Mouse (Mus musculus): ENCODE measurements around the gene Krit1. TPM values are rescaled to one million over a fixed set of nuclear protein-coding genes. Genes with fewer than 3 reads are reported as not detected.
A peak's percentile ranks its signal among the peaks of the same experiment; 100 is the strongest.
"Not testable (repeated sequence)": the region's sequence is repeated elsewhere in the genome, so short reads cannot be mapped to it uniquely, and the experiment has no call there.

Gene Krit1
- total and polyA plus RNA-seq, 2 experiments from 2014 or later: 32.8 to 33.0 TPM

DNA sequence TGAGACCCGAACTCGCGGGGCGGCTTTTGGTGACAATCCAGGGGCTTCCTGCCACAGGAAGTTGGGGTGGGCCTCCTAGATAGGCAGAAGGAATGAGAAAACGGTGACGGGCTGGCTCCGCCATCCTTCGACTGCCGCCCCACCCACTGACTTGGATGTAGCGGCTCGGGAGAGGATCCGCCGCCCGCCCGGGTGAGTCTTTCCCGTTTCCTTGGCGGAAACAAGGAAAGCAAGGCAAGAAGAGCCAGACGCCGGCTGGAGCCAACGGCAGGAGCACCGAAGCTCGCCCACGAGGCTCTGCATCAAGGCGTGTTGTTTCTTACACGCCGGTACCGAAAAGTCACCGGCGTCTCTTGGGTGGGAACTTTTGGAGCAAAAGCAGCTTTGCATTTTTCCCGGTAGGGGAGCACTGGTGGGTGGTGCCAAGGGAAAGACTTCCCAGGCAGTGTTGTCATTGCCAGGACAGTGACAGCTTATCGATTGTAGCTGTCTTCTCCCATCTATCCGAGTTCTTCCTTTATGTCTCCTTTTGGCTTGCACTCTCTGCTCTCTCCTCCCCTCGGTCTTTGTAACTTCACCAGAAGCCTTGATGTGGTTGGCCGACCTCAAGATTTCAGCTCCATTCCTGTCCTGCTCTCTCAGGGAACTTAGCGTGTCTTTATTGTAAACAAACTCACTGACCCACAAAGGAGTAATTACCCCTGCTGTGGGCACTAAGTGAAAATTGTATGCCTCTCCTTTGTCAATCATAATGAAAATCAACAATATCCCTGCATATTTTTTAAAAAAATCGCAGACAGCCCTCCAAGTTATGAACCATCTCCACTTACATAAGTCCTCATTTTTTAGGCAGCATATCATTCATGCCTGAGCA is 545 bp downstream of the Krit1 start:
- peak; percentile 65 for DNase-seq (ENCODE audit: low spot score)
- under 1% methylated on average over 36 of the region's 36 CpGs for WGBS

DNA sequence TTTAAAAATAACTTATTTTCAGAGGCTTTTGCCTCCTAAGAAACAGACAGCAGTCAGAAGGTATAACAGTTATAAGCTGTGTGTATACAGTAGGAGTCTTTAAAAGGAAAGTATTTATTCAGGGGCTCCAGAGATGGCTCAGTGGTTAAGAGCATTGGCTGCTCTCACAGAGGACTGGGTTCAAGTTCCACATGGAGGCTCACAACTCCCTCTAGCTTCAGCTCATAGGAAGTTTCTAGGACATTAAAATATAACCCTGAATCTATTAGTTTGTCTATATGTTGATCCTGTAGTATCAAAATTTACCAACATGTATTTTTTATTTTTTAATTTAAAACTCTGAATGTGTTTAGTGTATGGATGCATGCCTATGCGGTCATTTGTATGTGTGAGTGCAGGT is 5.5 kb downstream of the Krit1 start:
- Histone ChIP-seq H3K9ac (replicated peaks; ENCODE audit: low read length) (no peak overlapping the region), H3K36me3 (ENCODE audit: insufficient read depth, low read length) (peaks cover 13% of the 10 kb centered on the region), H3K4me2 (ENCODE audit: low read depth, low read length) (no peak overlapping the region), H3K9me3 (ENCODE audit: low read length) (no peaks in the 10 kb centered on the region), H3K4me3 (ENCODE audit: low read length) (no peak overlapping the region), H3K4me1 (ENCODE audit: insufficient read depth, low read length) (no peaks in the 10 kb centered on the region), H3K27ac (no peak overlapping the region), H3K27me3 (ENCODE audit: insufficient read depth, low read length) (no peaks in the 10 kb centered on the region)
- DNase-seq (ENCODE audit: low spot score) (no peak), ATAC-seq (no peak)
- WGBS: 100% methylated on average over 1 of the region's 1 CpGs
- no peak for TF ChIP-seq CTCF (IDR thresholded peaks at IDR 0.05; ENCODE audit: low read depth)

More for the DNA sequence above, 545 bp downstream of the Krit1 start:
- no peaks in the 10 kb centered on the region for H3K27me3 ChIP-seq (ENCODE audit: insufficient read depth, low read length)
- H3K4me2 ChIP-seq (ENCODE audit: low read depth, low read length): peak overlapping the region; percentile 94
- H3K9me3 ChIP-seq (ENCODE audit: low read length): no peaks in the 10 kb centered on the region
- no peaks in the 10 kb centered on the region for H3K4me1 ChIP-seq (ENCODE audit: insufficient read depth, low read length)
- H3K36me3 ChIP-seq (ENCODE audit: insufficient read depth, low read length): peaks cover 2% of the 10 kb centered on the region; the same call in 1 of the 2 replicates
- ATAC-seq: peak; percentile 80
- peak; percentile 13; the same call in 1 of the 2 replicates for TF ChIP-seq CTCF (IDR thresholded peaks at IDR 0.05; ENCODE audit: low read depth)
- peak overlapping the region; percentile 88 for H3K9ac ChIP-seq (replicated peaks; ENCODE audit: low read length)
- H3K4me3 ChIP-seq (ENCODE audit: low read length): peak overlapping the region; percentile 76
- H3K27ac ChIP-seq: peak overlapping the region; percentile 91

DNA sequence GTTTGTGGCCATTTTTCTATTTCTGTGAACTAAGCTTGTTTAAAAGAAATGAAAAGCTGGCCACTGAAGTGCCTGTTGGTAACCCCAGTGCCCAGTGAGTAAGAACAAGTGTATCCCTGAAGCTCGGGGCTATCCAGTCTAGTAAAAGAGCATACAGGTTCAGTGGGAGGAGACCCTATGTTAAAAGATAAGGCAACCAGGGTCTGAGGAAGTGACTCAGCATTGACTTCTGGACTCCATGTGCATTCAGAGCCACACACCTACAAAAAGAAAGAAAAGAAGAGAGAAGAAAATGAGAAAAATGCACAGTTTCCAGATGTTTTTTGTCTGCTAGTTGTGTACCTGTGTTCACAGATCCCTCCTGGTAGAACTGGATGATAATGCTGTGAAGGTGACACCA is 31.1 kb downstream of the Krit1 start:
- no peak overlapping the region for H3K27ac ChIP-seq
- 80% methylated on average over 1 of the region's 1 CpGs for WGBS
- ATAC-seq (no peak), DNase-seq (ENCODE audit: low spot score) (no peak)
- H3K4me3 ChIP-seq (ENCODE audit: low read length): no peak overlapping the region
- peaks cover 24% of the 10 kb centered on the region for H3K36me3 ChIP-seq (ENCODE audit: insufficient read depth, low read length)
- peaks cover 6% of the 10 kb centered on the region; the same call in 1 of the 2 replicates for H3K9me3 ChIP-seq (ENCODE audit: low read length)
- no peak overlapping the region for H3K4me2 ChIP-seq (ENCODE audit: low read depth, low read length)
- no peaks in the 10 kb centered on the region for H3K27me3 ChIP-seq (ENCODE audit: insufficient read depth, low read length)
- no peak for TF ChIP-seq CTCF (IDR thresholded peaks at IDR 0.05; ENCODE audit: low read depth)
- no peak overlapping the region for H3K9ac ChIP-seq (replicated peaks; ENCODE audit: low read length)
- H3K4me1 ChIP-seq (ENCODE audit: insufficient read depth, low read length): no peaks in the 10 kb centered on the region

- H3K4me2 ChIP-seq (ENCODE audit: low read depth, low read length): peak within 1 kb of the TSS; percentile 59
- no peaks in the 10 kb centered on the region for H3K9me3 ChIP-seq (ENCODE audit: low read length)
- H3K4me3 ChIP-seq (ENCODE audit: low read length): peak within 1 kb of the TSS; percentile 35
- 0 out of 2 replicates have a peak, but pooled peaks cover 6% of the 10 kb centered on the region for H3K4me1 ChIP-seq (ENCODE audit: insufficient read depth, low read length)
- ATAC-seq: peak; percentile 47; the same call in 1 of the 2 replicates
- WGBS: 6% methylated on average over 24 of the region's 24 CpGs
- DNase-seq (ENCODE audit: low spot score): peak; percentile 17
- no peak within 1 kb of the TSS for H3K27ac ChIP-seq
- no peaks in the 10 kb centered on the region for H3K27me3 ChIP-seq (ENCODE audit: insufficient read depth, low read length)
- TF ChIP-seq CTCF (IDR thresholded peaks at IDR 0.05; ENCODE audit: low read depth): no peak
- H3K36me3 ChIP-seq (ENCODE audit: insufficient read depth, low read length): 0 out of 2 replicates have a peak, but pooled peaks cover 6% of the 10 kb centered on the region
- no peak within 1 kb of the TSS for H3K9ac ChIP-seq (replicated peaks; ENCODE audit: low read length)
Observed at GRCm38 (mm10) chr5:3845026-3845425, 42.0 kb downstream of the Krit1 start, which contains the start of gene Lrrd1. Gene Lrrd1 (plus strand): TSS chr5:3845173.

DNA sequence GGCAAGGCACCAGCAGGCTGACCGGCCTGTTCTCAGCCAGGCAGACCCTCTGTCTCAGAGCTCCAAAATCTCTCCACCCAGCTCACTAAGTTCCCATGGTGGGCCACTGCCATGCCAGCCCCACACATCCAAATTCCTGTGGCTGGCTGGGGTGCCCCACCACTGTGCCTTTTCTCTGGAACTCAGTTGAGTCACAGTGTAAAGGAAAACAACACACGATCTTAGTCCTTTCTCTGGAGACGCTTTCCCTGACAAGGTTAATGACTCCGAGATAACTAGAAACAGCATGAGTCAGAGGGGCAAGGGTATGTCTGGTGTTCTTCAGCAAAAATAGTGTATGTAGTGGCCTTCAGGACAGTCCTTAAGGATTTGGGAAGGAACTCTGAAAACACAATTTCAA is 67.2 kb downstream of the Krit1 start:
- no peak for TF ChIP-seq CTCF (IDR thresholded peaks at IDR 0.05; ENCODE audit: low read depth)
- no peak overlapping the region for H3K27ac ChIP-seq
- no peak overlapping the region for H3K9ac ChIP-seq (replicated peaks; ENCODE audit: low read length)
- no peak overlapping the region for H3K4me3 ChIP-seq (ENCODE audit: low read length)
- ATAC-seq: no peak
- H3K36me3 ChIP-seq (ENCODE audit: insufficient read depth, low read length): no peaks in the 10 kb centered on the region
- H3K9me3 ChIP-seq (ENCODE audit: low read length): no peaks in the 10 kb centered on the region
- no peaks in the 10 kb centered on the region for H3K4me1 ChIP-seq (ENCODE audit: insufficient read depth, low read length)
- DNase-seq (ENCODE audit: low spot score): no peak
- no peak overlapping the region for H3K4me2 ChIP-seq (ENCODE audit: low read depth, low read length)
- 71% methylated on average over 4 of the region's 4 CpGs for WGBS
- no peaks in the 10 kb centered on the region for H3K27me3 ChIP-seq (ENCODE audit: insufficient read depth, low read length)

DNA sequence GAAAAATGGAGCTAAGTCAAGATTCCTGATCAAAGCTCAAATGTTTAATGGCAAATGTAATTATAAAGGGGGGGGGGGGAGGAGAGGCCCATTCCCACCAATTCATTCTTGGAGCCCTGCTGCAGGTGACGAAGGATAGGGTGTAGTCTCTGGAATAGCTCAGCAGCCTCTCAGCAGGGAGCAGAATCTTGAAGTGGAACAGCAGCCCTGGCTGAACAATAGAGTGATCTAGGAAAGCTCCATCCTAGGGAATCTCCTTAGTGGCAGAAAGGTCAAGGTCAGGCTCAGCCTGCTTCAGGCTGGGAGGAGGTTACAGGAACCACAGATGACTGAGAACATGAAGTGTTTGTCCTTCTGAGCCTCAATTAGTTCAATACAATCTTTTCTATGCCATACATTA is 69.4 kb downstream of the Krit1 start:
- no peak overlapping the region for H3K4me3 ChIP-seq (ENCODE audit: low read length)
- H3K4me2 ChIP-seq (ENCODE audit: low read depth, low read length): no peak overlapping the region
- TF ChIP-seq CTCF (IDR thresholded peaks at IDR 0.05; ENCODE audit: low read depth): no peak
- H3K9me3 ChIP-seq (ENCODE audit: low read length): no peaks in the 10 kb centered on the region
- H3K36me3 ChIP-seq (ENCODE audit: insufficient read depth, low read length): no peaks in the 10 kb centered on the region
- DNase-seq (ENCODE audit: low spot score): no peak
- H3K27me3 ChIP-seq (ENCODE audit: insufficient read depth, low read length): no peaks in the 10 kb centered on the region
- WGBS: 40% methylated on average over 1 of the region's 1 CpGs
- no peak overlapping the region for H3K27ac ChIP-seq
- H3K9ac ChIP-seq (replicated peaks; ENCODE audit: low read length): no peak overlapping the region
- ATAC-seq: no peak
- no peaks in the 10 kb centered on the region for H3K4me1 ChIP-seq (ENCODE audit: insufficient read depth, low read length)

GRCm38 (mm10) chr5:3873485-3873884 is 70.5 kb downstream of the Krit1 start:
- Histone ChIP-seq H3K27me3 (ENCODE audit: insufficient read depth, low read length) (no peaks in the 10 kb centered on the region), H3K4me3 (ENCODE audit: low read length) (no peak overlapping the region), H3K27ac (no peak overlapping the region), H3K4me1 (ENCODE audit: insufficient read depth, low read length) (no peaks in the 10 kb centered on the region), H3K4me2 (ENCODE audit: low read depth, low read length) (no peak overlapping the region), H3K9ac (replicated peaks; ENCODE audit: low read length) (no peak overlapping the region), H3K36me3 (ENCODE audit: insufficient read depth, low read length) (no peaks in the 10 kb centered on the region), H3K9me3 (ENCODE audit: low read length) (no peaks in the 10 kb centered on the region)
- TF ChIP-seq CTCF (IDR thresholded peaks at IDR 0.05; ENCODE audit: low read depth): no peak
- DNase-seq (ENCODE audit: low spot score): no peak
- 61% methylated on average over 3 of the region's 3 CpGs for WGBS
- no peak for ATAC-seq

- 94% methylated on average over 7 of the region's 7 CpGs for WGBS
Observed at GRCm38 (mm10) chr5:3886862-3887261, 83.9 kb downstream of the Krit1 start.

More at GRCm38 (mm10) chr5:3886862-3887261, 83.9 kb downstream of the Krit1 start:
- not testable (repeated sequence) for ATAC-seq; DNase-seq (ENCODE audit: low spot score); H3K4me3 ChIP-seq (ENCODE audit: low read length); H3K9ac ChIP-seq (replicated peaks; ENCODE audit: low read length); H3K9me3 ChIP-seq (ENCODE audit: low read length); H3K4me2 ChIP-seq (ENCODE audit: low read depth, low read length); H3K27me3 ChIP-seq (ENCODE audit: insufficient read depth, low read length); H3K36me3 ChIP-seq (ENCODE audit: insufficient read depth, low read length); H3K4me1 ChIP-seq (ENCODE audit: insufficient read depth, low read length); H3K27ac ChIP-seq
